Mouse (Mus musculus) forebrain, embryonic 13.5 days (tissue): ENCODE data around the gene Gm20388. TPM values are rescaled to one million over a fixed set of nuclear protein-coding genes. Genes with fewer than 3 reads are reported as not detected.

ENCODE experiments used
- ATAC-seq: fragments of 200-750 bp; cut with Nextera tagmentation; 2 replicates; pipeline ENCODE4 v1.8.0; 2017
- H3K27ac ChIP-seq: fragments of 300-500 bp; sonication (generic); 2 replicates; pipeline ENCODE4 v1.5.1; 2015; ENCODE audit warnings: inconsistent platforms, mild to moderate bottlenecking, moderate library complexity
- H3K27me3 ChIP-seq: fragments of 300-500 bp; sonication (generic); 2 replicates; pipeline ENCODE4 v1.6.1; 2015; ENCODE audit warnings: mild to moderate bottlenecking, inconsistent platforms
- H3K36me3 ChIP-seq: fragments of 300-500 bp; sonication (generic); 2 replicates; pipeline ENCODE4 v1.6.1; 2015; ENCODE audit warnings: mild to moderate bottlenecking, inconsistent platforms; ENCODE audit not compliant: poor library complexity, severe bottlenecking
- H3K4me1 ChIP-seq: fragments of 300-500 bp; sonication (generic); 2 replicates; pipeline ENCODE4 v1.6.1; 2015; ENCODE audit warnings: inconsistent platforms
- H3K4me2 ChIP-seq: fragments of 300-500 bp; sonication (generic); 2 replicates; pipeline ENCODE4 v1.6.1; 2015; ENCODE audit warnings: inconsistent platforms, mild to moderate bottlenecking, moderate library complexity
- H3K4me3 ChIP-seq: fragments of 300-500 bp; sonication (generic); 2 replicates; pipeline ENCODE4 v1.5.1; 2015; ENCODE audit warnings: mild to moderate bottlenecking, inconsistent platforms
- H3K9ac ChIP-seq: fragments of 300-500 bp; sonication (generic); 2 replicates; pipeline ENCODE4 v1.6.1; 2015; ENCODE audit warnings: mild to moderate bottlenecking, inconsistent platforms
- H3K9me3 ChIP-seq: fragments of 300-500 bp; sonication (generic); replicated peaks from 2 replicates; pipeline ENCODE4 v1.6.1; 2016; ENCODE audit warnings: inconsistent platforms
- WGBS: fragments of 180-500 bp; shearing (Covaris S2); methylation state at CpG from one replicate; pipeline ENCODE4 v1.1.7; 2015; 5-methylcytosine and 5-hydroxymethylcytosine counted together
- polyA plus RNA-seq: library from polyadenylated mRNA; unstranded; fragments of >200 nt; fragmentation: Nextera tagmentation; extraction: Ambion mirVana; gene quantifications from 2 replicates; pipeline ENCODE4 v1.2.1, GENCODE M21; 2015

The Gm20388 gene
- polyA plus RNA-seq, 1 experiment from 2014 or later: 5.6 TPM

- Histone ChIP-seq H3K9me3 (no peaks in the 10 kb centered on the region), H3K27me3 (no peaks in the 10 kb centered on the region), H3K9ac (peak overlapping the region; percentile 17; the same call in 1 of the 2 replicates), H3K36me3 (peaks cover 27% of the 10 kb centered on the region), H3K4me3 (no peak overlapping the region), H3K27ac (peak overlapping the region; percentile 94), H3K4me1 (peaks cover 97% of the 10 kb centered on the region), H3K4me2 (peak overlapping the region; percentile 27; the same call in 1 of the 2 replicates)
- 67% methylated on average over 18 of the region's 18 CpGs for WGBS
- ATAC-seq: no peak
Observed at GRCm38 (mm10) chr8:120562680-120563347, 652.2 kb downstream of the Gm20388 start.

GRCm38 (mm10) chr8:120563348-120563724 is 652.7 kb downstream of the Gm20388 start:
- ATAC-seq: peak; percentile 29; the same call in 1 of the 2 replicates
- Histone ChIP-seq H3K9me3 (no peaks in the 10 kb centered on the region), H3K9ac (peak overlapping the region; percentile 36; the same call in 1 of the 2 replicates), H3K27me3 (no peaks in the 10 kb centered on the region), H3K4me1 (peaks cover 92% of the 10 kb centered on the region), H3K36me3 (peaks cover 33% of the 10 kb centered on the region), H3K4me2 (peak overlapping the region; percentile 27), H3K27ac (peak overlapping the region; percentile 94), H3K4me3 (peak overlapping the region; percentile 5; the same call in 1 of the 2 replicates)
- WGBS: 3% methylated on average over 8 of the region's 8 CpGs

GRCm38 (mm10) chr8:120563851-120564837 is 653.5 kb downstream of the Gm20388 start:
- Histone ChIP-seq H3K9me3 (no peaks in the 10 kb centered on the region), H3K4me1 (peaks cover 84% of the 10 kb centered on the region), H3K27me3 (no peaks in the 10 kb centered on the region), H3K27ac (peak overlapping the region; percentile 94), H3K9ac (peak overlapping the region; percentile 36), H3K36me3 (peaks cover 41% of the 10 kb centered on the region), H3K4me3 (peak overlapping the region; percentile 5; the same call in 1 of the 2 replicates), H3K4me2 (peak overlapping the region; percentile 27)
- WGBS: 9% methylated on average over 20 of the region's 20 CpGs
- ATAC-seq: peak; percentile 19; the same call in 1 of the 2 replicates

- Histone ChIP-seq H3K36me3 (peaks cover 52% of the 10 kb centered on the region), H3K4me2 (no peak overlapping the region), H3K27me3 (no peaks in the 10 kb centered on the region), H3K9ac (peak overlapping the region; percentile 35; the same call in 1 of the 2 replicates), H3K9me3 (no peaks in the 10 kb centered on the region), H3K27ac (peak overlapping the region; percentile 94), H3K4me1 (peaks cover 79% of the 10 kb centered on the region), H3K4me3 (no peak overlapping the region)
- 0 out of 2 replicates have a peak, but pooled peaks have one; percentile 11 for ATAC-seq
- 15% methylated on average over 7 of the region's 7 CpGs for WGBS
Observed at GRCm38 (mm10) chr8:120565151-120565711, 654.6 kb downstream of the Gm20388 start.

- ATAC-seq: no peak; the same call in 1 of the 2 replicates
- H3K4me3 ChIP-seq: no peak overlapping the region
- H3K4me1 ChIP-seq: peaks cover 70% of the 10 kb centered on the region
- no peak overlapping the region for H3K4me2 ChIP-seq
- no peaks in the 10 kb centered on the region for H3K27me3 ChIP-seq
- peak overlapping the region; percentile 30; the same call in 1 of the 2 replicates for H3K9ac ChIP-seq
- 64% methylated on average over 8 of the region's 8 CpGs for WGBS
- H3K36me3 ChIP-seq: peaks cover 66% of the 10 kb centered on the region
- H3K9me3 ChIP-seq: no peaks in the 10 kb centered on the region
- H3K27ac ChIP-seq: peak overlapping the region; percentile 94
Observed at GRCm38 (mm10) chr8:120566681-120567080, 656.0 kb downstream of the Gm20388 start.

GRCm38 (mm10) chr8:120567731-120568130 is 657.1 kb downstream of the Gm20388 start:
- Histone ChIP-seq H3K27me3 (no peaks in the 10 kb centered on the region), H3K4me2 (no peak overlapping the region), H3K36me3 (peaks cover 77% of the 10 kb centered on the region), H3K4me1 (peaks cover 59% of the 10 kb centered on the region), H3K9ac (no peak overlapping the region), H3K9me3 (no peaks in the 10 kb centered on the region), H3K4me3 (no peak overlapping the region), H3K27ac (no peak overlapping the region; the same call in 1 of the 2 replicates)
- ATAC-seq: no peak
- WGBS: 96% methylated on average over 17 of the region's 17 CpGs

- 96% methylated on average over 36 of the region's 37 CpGs for WGBS
- Histone ChIP-seq H3K9ac (no peak overlapping the region), H3K4me3 (no peak overlapping the region), H3K4me1 (peaks cover 54% of the 10 kb centered on the region), H3K27me3 (no peaks in the 10 kb centered on the region), H3K36me3 (peaks cover 82% of the 10 kb centered on the region), H3K4me2 (no peak overlapping the region), H3K27ac (no peak overlapping the region; the same call in 1 of the 2 replicates), H3K9me3 (no peaks in the 10 kb centered on the region)
- ATAC-seq: no peak
Observed at GRCm38 (mm10) chr8:120568164-120568798, 657.6 kb downstream of the Gm20388 start.

- H3K27ac ChIP-seq: peak overlapping the region; percentile 51; the same call in 1 of the 2 replicates
- H3K9me3 ChIP-seq: no peaks in the 10 kb centered on the region
- no peak for ATAC-seq
- no peaks in the 10 kb centered on the region for H3K27me3 ChIP-seq
- no peak overlapping the region for H3K4me2 ChIP-seq
- H3K9ac ChIP-seq: no peak overlapping the region
- 96% methylated on average over 17 of the region's 17 CpGs for WGBS
- H3K4me1 ChIP-seq: peaks cover 45% of the 10 kb centered on the region
- no peak overlapping the region for H3K4me3 ChIP-seq
- H3K36me3 ChIP-seq: peaks cover 91% of the 10 kb centered on the region
Observed at GRCm38 (mm10) chr8:120569123-120569522, 658.5 kb downstream of the Gm20388 start.

- Histone ChIP-seq H3K9me3 (no peaks in the 10 kb centered on the region), H3K36me3 (peaks cover 100% of the 10 kb centered on the region), H3K27me3 (no peaks in the 10 kb centered on the region), H3K27ac (peak overlapping the region; percentile 51), H3K4me2 (no peak overlapping the region), H3K9ac (no peak overlapping the region), H3K4me1 (peaks cover 35% of the 10 kb centered on the region), H3K4me3 (no peak overlapping the region)
- ATAC-seq: peak; percentile 16; the same call in 1 of the 2 replicates
- 59% methylated on average over 13 of the region's 13 CpGs for WGBS
Observed at GRCm38 (mm10) chr8:120569939-120570715, 659.5 kb downstream of the Gm20388 start.

- H3K36me3 ChIP-seq: peaks cover 100% of the 10 kb centered on the region
- H3K4me1 ChIP-seq: peaks cover 21% of the 10 kb centered on the region
- H3K9ac ChIP-seq: no peak overlapping the region
- H3K27ac ChIP-seq: no peak overlapping the region
- H3K27me3 ChIP-seq: no peaks in the 10 kb centered on the region
- no peak for ATAC-seq
- WGBS: 81% methylated on average over 8 of the region's 8 CpGs
- no peaks in the 10 kb centered on the region for H3K9me3 ChIP-seq
- no peak overlapping the region for H3K4me3 ChIP-seq
- no peak overlapping the region for H3K4me2 ChIP-seq
Observed at GRCm38 (mm10) chr8:120571561-120571960, 660.9 kb downstream of the Gm20388 start.

GRCm38 (mm10) chr8:120572534-120572933 is 661.9 kb downstream of the Gm20388 start:
- no peak for ATAC-seq
- H3K4me2 ChIP-seq: no peak overlapping the region
- 80% methylated on average over 21 of the region's 21 CpGs for WGBS
- H3K27ac ChIP-seq: no peak overlapping the region
- H3K27me3 ChIP-seq: no peaks in the 10 kb centered on the region
- H3K9me3 ChIP-seq: no peaks in the 10 kb centered on the region
- H3K9ac ChIP-seq: no peak overlapping the region
- peaks cover 100% of the 10 kb centered on the region for H3K36me3 ChIP-seq
- H3K4me3 ChIP-seq: no peak overlapping the region
- H3K4me1 ChIP-seq: peaks cover 11% of the 10 kb centered on the region
